Mouse (Mus musculus): Measurements from ENCODE around the gene Pdcd7.

The Pdcd7 gene

GRCm38 (mm10) chr9:65356561-65356960, 10.7 kb downstream of the Pdcd7 start:
- DNase-seq (ENCODE audit: low read depth, low spot score): no peak

GRCm38 (mm10) chr9:65356971-65357370, 11.1 kb downstream of the Pdcd7 start:
- no peak for DNase-seq (ENCODE audit: low read depth, low spot score)

GRCm38 (mm10) chr9:65358956-65359480, 13.1 kb downstream of the Pdcd7 start:
- no peak for DNase-seq (ENCODE audit: low read depth, low spot score)

DNA sequence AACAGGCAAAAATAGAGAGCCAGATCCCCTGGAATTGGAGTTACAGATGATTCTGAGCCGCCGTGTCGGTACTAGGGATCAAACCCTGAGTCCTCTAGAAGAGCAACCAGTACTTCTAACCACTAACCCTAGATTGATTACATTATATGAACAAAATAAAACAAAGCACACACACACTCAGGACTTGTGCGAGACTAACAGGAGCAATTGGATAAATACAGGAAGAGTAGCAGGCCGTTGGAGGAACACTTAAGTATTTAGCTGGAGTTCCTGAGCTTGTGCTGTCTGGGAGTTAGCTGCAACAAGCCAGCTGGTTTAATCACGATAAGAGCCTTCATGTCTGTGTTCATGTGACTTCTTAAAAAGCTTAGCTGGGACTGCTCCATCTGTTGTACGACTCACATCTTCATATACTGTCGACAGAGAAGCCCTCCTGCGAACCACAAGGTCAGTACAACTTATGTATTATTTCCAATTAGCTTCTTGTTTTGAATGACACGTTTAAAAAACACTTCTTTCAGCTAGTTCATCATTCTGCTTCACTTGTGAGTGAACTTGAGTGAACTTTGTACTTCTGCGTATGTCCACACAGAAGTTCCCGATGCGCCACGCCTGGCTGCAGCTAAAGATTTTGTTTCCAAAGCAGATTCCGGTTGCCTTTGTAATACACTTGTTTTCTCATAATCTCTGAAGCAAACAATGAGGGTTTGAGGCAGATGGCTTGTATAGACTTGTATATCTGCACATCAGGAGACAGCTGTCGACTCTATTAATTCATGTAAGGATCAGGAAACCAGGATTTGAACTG, 14.9 kb downstream of the Pdcd7 start, which contains the start of gene Ubap1l:
Gene Ubap1l, plus strand, starts transcription at position 401 of the 808 bp plus-strand sequence.
- no peak for DNase-seq (ENCODE audit: low read depth, low spot score)

GRCm38 (mm10) chr9:65363684-65364083, 17.8 kb downstream of the Pdcd7 start:
- no peak for DNase-seq (ENCODE audit: low read depth, low spot score)

GRCm38 (mm10) chr9:65365721-65366120, 19.8 kb downstream of the Pdcd7 start:
- DNase-seq (ENCODE audit: low read depth, low spot score): no peak

GRCm38 (mm10) chr9:65371756-65372155, 25.9 kb downstream of the Pdcd7 start:
- DNase-seq (ENCODE audit: low read depth, low spot score): no peak

GRCm38 (mm10) chr9:65372449-65372848, 26.5 kb downstream of the Pdcd7 start:
- peak; percentile 10 for DNase-seq (ENCODE audit: low read depth, low spot score)

GRCm38 (mm10) chr9:65374468-65375162, 28.7 kb downstream of the Pdcd7 start:
- DNase-seq (ENCODE audit: low read depth, low spot score): no peak

DNA sequence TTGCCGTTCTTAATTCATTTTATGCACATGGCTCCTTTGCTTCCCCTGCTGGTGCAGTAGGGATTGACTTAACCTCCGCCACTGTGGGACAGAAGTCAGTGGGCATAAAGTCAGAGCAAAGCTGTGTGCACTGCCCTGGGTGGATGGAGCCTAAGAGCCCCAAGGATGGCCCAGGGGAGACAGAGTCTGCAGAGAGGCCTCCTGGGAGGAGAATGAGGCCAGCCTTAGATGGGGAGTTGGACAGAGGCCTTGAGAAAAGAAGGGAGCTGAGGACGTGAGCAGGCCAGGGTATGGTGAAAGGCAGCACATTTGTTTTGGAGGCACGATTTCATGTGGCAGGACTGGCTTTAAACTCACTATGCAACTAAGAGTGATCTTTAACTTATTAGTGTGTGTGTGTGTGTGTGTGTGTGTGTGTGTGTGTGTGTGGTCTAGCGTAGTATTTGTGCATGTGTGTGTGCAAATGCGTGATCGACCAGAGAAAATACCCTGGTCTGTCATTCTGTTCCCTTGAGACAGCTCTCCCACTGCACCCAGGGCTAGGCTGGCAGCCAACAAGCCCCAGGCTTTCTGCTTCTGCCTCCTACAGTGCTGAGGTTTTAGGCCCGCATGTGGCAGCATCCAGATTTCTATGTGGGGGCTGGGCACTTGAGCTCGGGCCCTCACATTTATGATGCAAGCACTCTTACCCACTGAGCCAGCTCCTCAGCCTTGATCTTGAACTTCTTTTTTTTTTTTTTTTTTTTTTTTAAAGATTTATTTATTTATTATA, 29.4 kb downstream of the Pdcd7 start:
- no peak for DNase-seq (ENCODE audit: low read depth, low spot score)

GRCm38 (mm10) chr9:65381017-65381590, 35.2 kb downstream of the Pdcd7 start:
- DNase-seq (ENCODE audit: low read depth, low spot score): no peak

GRCm38 (mm10) chr9:65382031-65382750, 36.3 kb downstream of the Pdcd7 start:
- DNase-seq (ENCODE audit: low read depth, low spot score): no peak

DNA sequence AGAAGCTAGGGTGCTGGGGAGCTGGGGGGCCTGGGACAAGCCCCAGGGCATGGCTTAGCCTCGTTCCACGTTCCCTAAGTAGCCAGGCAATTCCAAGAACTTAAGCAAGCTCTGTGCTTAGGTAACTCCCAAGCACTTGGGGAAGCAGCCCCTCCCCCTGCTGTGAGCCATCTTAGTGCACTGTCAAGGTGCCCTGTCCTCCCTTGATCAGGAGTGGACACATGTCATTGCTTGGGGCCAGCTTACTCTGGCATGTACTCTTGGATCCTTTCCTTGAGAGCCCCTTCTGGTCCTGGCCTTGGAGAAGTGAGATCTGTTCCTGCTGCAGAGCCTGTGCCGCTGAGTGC, 36.8 kb downstream of the Pdcd7 start:
- no peak for DNase-seq (ENCODE audit: low read depth, low spot score)

DNA sequence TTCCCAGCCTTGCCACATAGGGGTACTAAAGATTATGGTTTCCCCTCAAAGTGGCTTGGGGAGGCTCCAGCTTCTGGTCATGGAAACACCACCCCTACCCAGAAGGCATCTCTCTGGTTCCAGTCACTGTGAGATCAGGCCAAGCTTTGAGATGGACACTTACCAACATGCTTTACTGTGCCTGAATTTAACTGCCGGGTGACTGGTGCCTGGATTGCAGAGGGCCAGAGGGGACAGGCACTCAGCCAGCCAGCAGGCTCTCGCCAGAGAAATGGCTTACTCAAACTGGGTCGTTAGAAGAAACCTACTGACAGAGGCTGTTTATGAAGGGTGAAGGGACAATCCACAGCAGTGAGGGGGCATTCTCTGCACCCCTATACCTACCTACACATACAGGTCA, 38.4 kb downstream of the Pdcd7 start:
- no peak for DNase-seq (ENCODE audit: low read depth, low spot score)

DNA sequence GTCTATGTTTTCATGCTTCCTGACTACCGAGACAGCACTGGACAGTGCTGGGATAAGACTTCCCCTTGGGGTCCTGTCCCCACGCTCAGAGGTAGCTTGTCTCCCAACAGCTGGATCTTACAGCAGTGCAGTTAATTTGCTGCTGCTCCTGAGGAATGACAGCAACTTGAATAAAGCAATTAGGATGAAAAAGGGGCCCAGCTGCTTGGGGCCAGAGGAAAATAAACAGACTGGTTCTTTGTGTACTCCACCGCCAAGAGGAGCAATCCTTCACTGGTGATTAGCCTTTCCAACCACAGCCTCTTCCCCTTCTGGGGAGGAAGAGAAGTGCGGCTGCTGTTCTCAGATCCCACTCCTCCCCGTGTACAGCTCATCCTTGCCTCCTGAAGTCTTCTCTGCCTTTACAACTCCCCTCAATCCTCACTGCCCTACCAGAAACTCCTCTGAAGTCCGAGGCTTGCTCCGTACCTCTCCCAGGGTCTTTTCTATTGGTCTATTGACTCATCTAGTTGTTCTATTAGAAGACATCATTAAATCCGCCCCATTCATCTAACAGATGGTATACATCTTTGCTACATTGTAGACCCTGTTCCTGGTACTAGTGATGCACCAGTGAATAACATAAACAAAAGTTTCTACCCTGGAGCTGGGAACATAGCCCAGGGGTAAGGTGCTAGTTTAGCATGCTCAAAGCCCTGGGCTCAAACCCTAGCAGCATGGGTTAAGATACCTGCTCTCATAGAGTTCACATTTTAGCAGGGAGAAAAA, 40.7 kb downstream of the Pdcd7 start:
- no peak for DNase-seq (ENCODE audit: low read depth, low spot score)

DNA sequence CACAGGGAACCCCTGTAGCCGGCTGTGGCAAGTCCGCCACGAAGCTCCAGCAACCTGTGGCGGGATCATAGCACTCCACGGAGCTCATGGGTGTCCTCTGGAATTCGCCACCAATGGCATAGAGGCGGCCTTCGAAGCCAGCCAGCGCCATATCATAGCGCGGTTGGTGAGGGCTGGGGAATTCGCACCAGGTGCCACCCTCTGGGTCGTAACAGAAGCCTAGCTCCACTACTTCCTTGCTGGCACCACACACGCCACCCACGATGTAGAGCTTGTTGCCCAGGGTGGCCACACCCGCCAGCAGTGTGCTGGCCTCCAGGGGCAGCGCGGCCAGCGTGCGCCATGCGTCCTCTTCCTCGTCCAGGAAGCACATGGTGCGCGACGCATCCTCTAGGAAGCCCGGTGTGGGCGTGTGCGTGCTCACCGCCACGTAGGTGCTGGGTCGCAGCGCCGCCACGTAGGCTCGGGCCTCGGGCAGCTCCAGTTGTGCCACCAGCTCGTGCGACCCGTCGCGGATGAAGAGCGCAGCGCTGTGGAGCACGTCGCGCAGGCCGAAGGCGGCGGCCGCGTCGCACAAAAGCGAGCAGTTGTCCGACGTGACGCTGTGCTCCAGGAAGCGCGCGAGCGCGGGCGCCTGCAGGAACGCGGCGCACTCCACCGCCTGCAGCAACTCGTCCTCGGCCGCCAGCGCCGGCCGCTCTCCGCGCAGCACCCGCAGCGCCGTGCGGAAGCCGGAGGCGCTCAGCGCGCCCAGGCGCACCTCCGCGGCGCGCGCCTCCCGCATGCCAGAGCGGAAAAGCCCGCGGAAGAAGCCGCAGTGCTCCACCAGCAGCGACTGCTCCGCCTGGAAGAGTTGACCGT, 45.1 kb downstream of the Pdcd7 start:
- peak; percentile 9 for DNase-seq (ENCODE audit: low read depth, low spot score)

DNA sequence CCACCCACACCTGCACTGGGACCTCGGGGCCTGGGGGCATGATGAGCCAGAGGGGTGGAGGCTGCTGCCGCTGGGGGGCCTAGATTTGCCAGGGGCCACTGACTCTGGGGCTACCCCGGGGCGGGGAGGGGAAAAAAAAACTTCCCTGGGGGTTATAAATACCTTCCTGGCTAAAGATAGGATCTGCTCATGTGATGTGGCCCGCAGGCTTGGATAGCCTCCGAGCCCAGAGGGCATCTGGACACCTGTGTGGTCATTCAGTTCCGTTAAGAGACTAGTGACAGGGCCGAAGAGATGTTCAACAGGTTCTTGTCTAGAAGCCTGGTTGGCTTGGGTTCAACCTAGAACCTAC, 45.7 kb downstream of the Pdcd7 start, which contains the start of gene Kbtbd13:
Gene Kbtbd13, minus strand, starts transcription at position 40 of the 352 bp plus-strand sequence.
- no peak for DNase-seq (ENCODE audit: low read depth, low spot score)

DNA sequence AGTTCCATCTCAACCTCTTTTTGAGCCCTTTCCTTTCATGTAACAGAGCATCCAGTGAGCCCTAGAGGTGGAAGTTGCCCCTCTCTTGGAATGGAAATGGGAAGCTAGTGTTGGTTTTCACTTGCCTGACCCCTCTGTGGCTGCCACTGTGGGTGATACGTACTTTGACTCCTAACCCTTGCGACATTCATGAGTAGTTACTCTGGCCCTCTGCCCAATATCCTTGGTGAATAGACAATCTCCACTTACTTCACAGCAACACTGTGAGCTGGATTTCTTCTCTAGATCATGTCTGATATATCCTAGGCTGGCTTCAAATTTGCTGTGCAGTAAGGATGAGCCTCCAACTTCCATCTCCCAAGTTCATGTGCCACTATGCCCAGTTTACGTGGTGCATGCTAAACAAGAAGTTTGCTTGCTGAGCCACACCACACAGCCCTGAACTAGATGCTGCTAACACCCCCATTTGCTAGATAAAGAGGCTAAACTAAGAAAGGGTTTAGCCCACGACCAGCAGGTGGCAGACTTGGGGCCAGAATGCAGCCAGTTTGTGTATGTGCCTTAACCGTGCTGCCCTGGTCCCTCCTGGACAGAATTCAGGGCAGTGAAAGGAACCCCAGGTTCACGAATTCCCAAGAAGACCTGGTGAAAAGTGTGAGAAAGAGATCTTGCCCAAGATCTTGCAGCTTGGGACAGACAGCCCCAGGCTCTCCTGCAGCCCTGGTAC, 46.9 kb downstream of the Pdcd7 start:
- DNase-seq (ENCODE audit: low read depth, low spot score): peak; percentile 46

DNA sequence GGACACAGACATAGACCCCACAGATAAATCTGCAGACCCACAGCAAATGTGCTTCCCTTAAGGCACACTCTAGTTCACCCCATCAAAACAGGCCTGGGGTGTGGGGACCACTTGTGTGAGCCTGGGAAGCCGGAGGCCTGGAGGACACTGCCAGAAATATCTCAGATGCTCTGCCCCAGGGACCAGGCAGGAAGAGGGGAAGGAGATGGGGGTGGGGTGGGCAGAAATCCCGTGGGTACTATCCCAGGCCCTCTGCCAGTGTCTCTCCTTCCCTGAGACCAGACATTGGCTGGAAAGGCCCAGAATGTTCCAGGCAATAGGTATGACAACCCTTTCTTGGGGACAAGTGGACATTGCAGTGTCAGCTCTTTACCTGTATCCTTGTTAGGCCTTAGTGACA, 47.7 kb downstream of the Pdcd7 start:
- DNase-seq (ENCODE audit: low read depth, low spot score): no peak

Data from CD4-positive helper T cell, adult 2 months (primary cell).